Mouse (Mus musculus) embryonic fibroblast, embryonic 13.5 days (primary cell): Measurements from ENCODE around the gene Lfng.

Experiments used
- CTCF ChIP-seq: IDR thresholded peaks from 2 replicates; pipeline ENCODE4 v1.5.1; 2011; ENCODE audit warnings: mild to moderate bottlenecking, control low read depth, low read length, moderate library complexity, borderline replicate concordance; ENCODE audit not compliant: insufficient read depth
- POLR2A ChIP-seq: IDR thresholded peaks from 2 replicates; pipeline ENCODE4 v1.6.1; 2011; ENCODE audit warnings: low read depth, mild to moderate bottlenecking, control low read depth, low read length, moderate library complexity

- TF ChIP-seq CTCF (no peak), POLR2A (no peak)
Measured at GRCm38 (mm10) chr5:140636316-140637057, 29.4 kb downstream of the Lfng start.
